Mouse (Mus musculus) Patski (cell line): Measurements from ENCODE around the gene Enc1. TPM values are rescaled to one million over a fixed set of nuclear protein-coding genes. Genes with fewer than 3 reads are reported as not detected.

ENCODE experiments used
- ATAC-seq: fragments of 100-300 bp; one replicate; pipeline ENCODE4 v1.8.0; 2021
- CTCF ChIA-PET: fragments of 350-600 bp; sonication (Branson Sonifier 250); formaldehyde crosslinking; loops from one replicate; lab custom pipeline; 2022; ENCODE audit warnings: inconsistent platforms; lab: Charles Lee
- POLR2A ChIA-PET: fragments of 350-600 bp; sonication (Branson Sonifier 250); formaldehyde crosslinking; loops from one replicate; lab custom pipeline; 2022; ENCODE audit warnings: antibody characterized with exemption, inconsistent platforms; lab: Charles Lee
- DNase-seq: peaks from one replicate; pipeline ENCODE4 v3.0.0-alpha.2; 2011; ENCODE audit warnings: low read depth, low spot score
- H3K27me3 ChIP-seq: fragments of 371-371 bp; one replicate; pipeline ENCODE4 v1.5.1; 2021
- CTCF ChIP-seq: fragments of 100-300 bp; IDR thresholded peaks from one replicate; pipeline ENCODE4 v1.5.1; 2021
- in situ Hi-C: fragments of 300-500 bp; cut with MboI; formaldehyde crosslinking; loops from 3 replicates; pipeline ENCODE4 v1.11.1; 2018; ENCODE audit warnings: low pct_unique_long_range_greater_than_20kb, mixed read lengths
- polyA plus RNA-seq: library from polyadenylated mRNA; unstranded; gene quantifications from one replicate; pipeline ENCODE4 v1.2.3, GENCODE M21; 2021

Gene Enc1
- polyA plus RNA-seq, result 43.7 TPM

DNA sequence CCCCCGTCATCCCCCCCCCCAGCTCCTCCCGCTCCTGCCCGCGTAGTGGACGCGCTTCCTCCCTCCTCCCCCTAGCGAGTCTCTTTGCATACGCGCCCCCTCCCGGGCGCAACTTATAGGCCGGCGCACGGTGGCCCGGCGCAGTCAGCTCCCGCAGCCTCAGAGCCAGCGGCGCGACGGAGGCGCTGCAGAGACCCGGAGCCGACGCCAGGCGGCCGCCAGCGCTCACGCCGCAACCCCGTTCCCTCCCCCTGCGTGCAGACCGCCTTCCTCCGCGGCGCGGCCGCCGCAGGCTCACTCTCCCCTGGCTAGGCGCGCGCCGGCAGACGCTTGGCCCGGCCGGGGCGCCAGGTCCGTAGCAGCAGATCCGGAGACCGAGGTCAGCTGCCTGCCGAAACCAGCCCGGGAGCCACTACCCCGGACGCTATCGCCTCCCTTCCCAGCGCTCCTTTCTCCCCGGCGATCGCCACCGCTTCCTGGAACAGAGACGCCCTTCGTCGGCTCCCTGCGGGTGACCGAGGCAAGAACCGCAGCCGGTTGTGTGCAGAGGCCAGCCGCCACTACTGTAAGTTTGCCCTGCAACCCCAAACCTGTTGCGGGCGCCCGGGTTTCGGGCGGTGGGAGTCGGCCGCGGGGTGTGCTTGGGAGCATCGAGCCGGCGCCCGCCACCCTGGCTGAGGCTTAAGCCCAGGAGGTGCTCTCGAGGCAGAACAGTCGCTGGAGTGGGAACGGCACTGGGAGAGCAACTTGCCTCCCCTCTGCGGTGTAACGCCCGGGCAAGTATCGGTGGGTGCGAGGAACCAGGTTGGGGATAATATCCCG is at the start of gene Enc1:
Gene Enc1, plus strand, starts transcription at position 141 of the 822 bp plus-strand sequence.
- in situ Hi-C loops, result loop anchor here (10.0 kb wide), 1 partner anchor 304 kb away; no protein-coding TSS in a partner anchor
- ChIA-PET POLR2A (interaction anchor here (0.6 to 1.2 kb wide), 3 partner anchors 17 to 633 kb away, joined by 3 to 6 read pairs (median 4); no protein-coding TSS in a partner anchor), CTCF (interaction anchor here (0.8 to 6.6 kb wide), 8 partner anchors 7 to 698 kb away, joined by 3 to 49 read pairs (median 4); no protein-coding TSS in a partner anchor)
- H3K27me3 ChIP-seq, result no peaks in the 10 kb centered on the region
- ATAC-seq (peak; percentile 86), DNase-seq (no peak)
- no peak for TF ChIP-seq CTCF

DNA sequence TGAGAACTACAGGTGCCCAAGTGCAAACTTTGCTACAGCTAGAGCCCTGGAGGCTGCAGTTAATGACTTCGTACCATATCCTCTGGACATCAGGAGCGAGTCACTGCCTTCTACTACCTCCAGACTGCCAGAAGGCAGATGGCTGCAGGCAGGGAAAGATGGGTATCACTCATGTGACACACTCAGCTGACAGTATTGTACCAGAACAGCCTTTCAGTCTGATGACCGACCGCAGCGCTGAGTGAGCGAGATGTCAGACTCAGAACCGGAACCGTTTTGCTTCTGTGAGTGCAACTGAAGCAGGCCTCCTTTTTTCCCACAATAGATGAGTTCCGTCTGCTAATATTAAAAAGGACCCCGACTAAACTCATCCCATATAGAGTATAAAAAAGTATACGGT is 48.3 kb upstream of the Enc1 start:
- no peaks in the 10 kb centered on the region for H3K27me3 ChIP-seq
- ChIA-PET CTCF (interaction anchor here (0.9 kb wide), 1 partner anchor 12 kb away, joined by 3 read pairs; no protein-coding TSS in a partner anchor), POLR2A (no interaction called here)
- no peak for ATAC-seq
- no peak for DNase-seq
- TF ChIP-seq CTCF, result no peak
- in situ Hi-C loops, result no loop called here

- ChIA-PET CTCF (interaction anchor here (0.9 kb wide), 1 partner anchor 12 kb away, joined by 3 read pairs; no protein-coding TSS in a partner anchor), POLR2A (no interaction called here)
- no peak for ATAC-seq
- DNase-seq, result no peak
- H3K27me3 ChIP-seq, result no peaks in the 10 kb centered on the region
- in situ Hi-C loops, result no loop called here
- TF ChIP-seq CTCF, result no peak
These were observed 47.5 kb upstream of the Enc1 start for GRCm38 (mm10) chr13:97193420-97193819.

- ChIA-PET CTCF (interaction anchor here (1.3 kb wide), 1 partner anchor 27 kb away, joined by 3 read pairs; no protein-coding TSS in a partner anchor), POLR2A (interaction anchor here (1.1 kb wide), 1 partner anchor 8 kb away, joined by 4 read pairs; no protein-coding TSS in a partner anchor)
- ATAC-seq (no peak), DNase-seq (peak; percentile 17)
- in situ Hi-C loops, result no loop called here
- TF ChIP-seq CTCF, result no peak
- H3K27me3 ChIP-seq, result no peaks in the 10 kb centered on the region
These were observed 44.5 kb upstream of the Enc1 start for GRCm38 (mm10) chr13:97196186-97196924.

DNA sequence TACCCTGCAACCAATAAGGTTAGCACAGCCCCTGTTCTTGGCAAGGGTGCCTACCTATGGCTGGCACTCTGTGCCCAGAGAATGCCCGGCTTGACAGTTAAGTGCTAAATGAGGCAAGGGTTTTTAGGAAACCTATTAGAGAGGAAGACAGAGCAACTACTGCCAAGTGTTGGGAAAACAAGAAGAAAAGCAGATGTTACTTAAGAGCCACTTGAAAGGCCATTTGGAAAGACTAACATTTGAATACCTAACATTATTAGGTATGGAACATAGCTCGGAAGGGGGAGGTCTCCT is 44.0 kb upstream of the Enc1 start:
- H3K27me3 ChIP-seq, result no peaks in the 10 kb centered on the region
- ATAC-seq (no peak), DNase-seq (no peak)
- no peak for TF ChIP-seq CTCF
- ChIA-PET POLR2A (no interaction called here), CTCF (no interaction called here)
- in situ Hi-C loops, result no loop called here

- peak; percentile 79 for ATAC-seq
- peak; percentile 37 for DNase-seq
- ChIA-PET CTCF (no interaction called here), POLR2A (interaction anchor here (0.7 kb wide), 1 partner anchor 8 kb away, joined by 3 read pairs; no protein-coding TSS in a partner anchor)
- peak; percentile 50 for TF ChIP-seq CTCF
- in situ Hi-C loops, result no loop called here
- no peaks in the 10 kb centered on the region for H3K27me3 ChIP-seq
These were observed 42.9 kb upstream of the Enc1 start, which contains the start of gene Hexb for GRCm38 (mm10) chr13:97197932-97198562. TSS of gene Hexb (minus strand) at chr13:97198357.

DNA sequence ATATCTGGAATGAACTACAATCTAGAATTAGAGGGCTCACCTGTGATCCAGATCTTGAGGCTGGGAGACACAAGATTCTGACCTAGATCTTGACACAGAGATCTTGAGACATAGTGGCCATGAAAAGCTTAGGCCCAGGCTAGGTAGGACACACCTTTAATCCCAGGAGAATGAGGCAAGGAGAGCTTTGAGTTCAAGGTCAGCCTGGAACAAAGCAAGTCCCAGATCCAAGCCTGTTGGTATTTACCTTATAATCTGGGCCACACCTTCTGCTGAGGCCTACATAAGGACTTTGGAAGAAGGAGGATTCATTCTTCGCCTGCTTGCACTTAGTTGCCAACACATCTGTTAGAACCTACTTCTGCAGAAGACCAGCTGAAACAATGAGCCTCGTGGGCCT is 41.8 kb upstream of the Enc1 start:
- ChIA-PET POLR2A (no interaction called here), CTCF (no interaction called here)
- TF ChIP-seq CTCF, result no peak
- H3K27me3 ChIP-seq, result no peaks in the 10 kb centered on the region
- no peak for DNase-seq
- no peak for ATAC-seq
- in situ Hi-C loops, result no loop called here

GRCm38 (mm10) chr13:97201076-97201475 is 39.8 kb upstream of the Enc1 start:
- POLR2A ChIA-PET, result no interaction called here
- no peaks in the 10 kb centered on the region for H3K27me3 ChIP-seq
- ATAC-seq (no peak), DNase-seq (no peak)
- CTCF ChIA-PET, result no interaction called here
- no peak for TF ChIP-seq CTCF
- in situ Hi-C loops, result no loop called here

DNA sequence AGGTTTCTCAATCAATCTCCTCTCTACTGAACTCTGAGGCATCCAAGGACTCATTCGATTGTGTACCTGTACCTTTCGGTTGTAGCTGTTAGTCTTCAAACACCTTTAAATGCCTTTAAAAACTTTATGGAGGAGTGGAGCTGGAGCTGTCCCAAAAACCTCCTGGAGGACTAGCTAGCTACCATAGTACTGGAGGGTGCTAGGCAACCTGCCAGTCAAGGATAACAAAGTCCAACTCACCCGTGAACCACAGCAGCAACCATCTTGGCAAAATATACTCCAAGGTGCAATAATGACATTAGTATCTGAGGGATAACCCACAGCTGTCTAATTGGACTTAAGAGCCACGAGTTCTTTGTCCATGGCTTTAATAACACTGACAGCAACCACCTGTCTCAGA is 39.0 kb upstream of the Enc1 start:
- DNase-seq, result no peak
- ATAC-seq, result no peak
- in situ Hi-C loops, result no loop called here
- TF ChIP-seq CTCF, result no peak
- POLR2A ChIA-PET, result no interaction called here
- H3K27me3 ChIP-seq, result no peaks in the 10 kb centered on the region
- CTCF ChIA-PET, result interaction anchor here (1.2 kb wide), 1 partner anchor 737 kb away, joined by 4 read pairs; no protein-coding TSS in a partner anchor
